Mouse (Mus musculus) small intestine, adult 10 weeks (tissue): Measurements from ENCODE around the gene St6galnac6. TPM values are rescaled to one million over a fixed set of nuclear protein-coding genes. Genes with fewer than 3 reads are reported as not detected.

Source experiments
- polyA plus RNA-seq: library from polyadenylated mRNA; stranded (reverse); fragments of 350-450 nt; fragmentation: Illumina TruSeq; extraction: RNeasy Lipid Tissue Mini Kit (QIAGEN cat#74804); gene quantifications from one replicate; pipeline ENCODE4 v1.2.3, GENCODE M21; 2014; ENCODE audit warnings: low replicate concordance

St6galnac6 gene
- 0.30 TPM for polyA plus RNA-seq

GRCm38 (mm10) chr2:32599409-32599808, at the start of gene St6galnac6:
St6galnac6 (plus strand) TSS chr2:32599709.

DNA sequence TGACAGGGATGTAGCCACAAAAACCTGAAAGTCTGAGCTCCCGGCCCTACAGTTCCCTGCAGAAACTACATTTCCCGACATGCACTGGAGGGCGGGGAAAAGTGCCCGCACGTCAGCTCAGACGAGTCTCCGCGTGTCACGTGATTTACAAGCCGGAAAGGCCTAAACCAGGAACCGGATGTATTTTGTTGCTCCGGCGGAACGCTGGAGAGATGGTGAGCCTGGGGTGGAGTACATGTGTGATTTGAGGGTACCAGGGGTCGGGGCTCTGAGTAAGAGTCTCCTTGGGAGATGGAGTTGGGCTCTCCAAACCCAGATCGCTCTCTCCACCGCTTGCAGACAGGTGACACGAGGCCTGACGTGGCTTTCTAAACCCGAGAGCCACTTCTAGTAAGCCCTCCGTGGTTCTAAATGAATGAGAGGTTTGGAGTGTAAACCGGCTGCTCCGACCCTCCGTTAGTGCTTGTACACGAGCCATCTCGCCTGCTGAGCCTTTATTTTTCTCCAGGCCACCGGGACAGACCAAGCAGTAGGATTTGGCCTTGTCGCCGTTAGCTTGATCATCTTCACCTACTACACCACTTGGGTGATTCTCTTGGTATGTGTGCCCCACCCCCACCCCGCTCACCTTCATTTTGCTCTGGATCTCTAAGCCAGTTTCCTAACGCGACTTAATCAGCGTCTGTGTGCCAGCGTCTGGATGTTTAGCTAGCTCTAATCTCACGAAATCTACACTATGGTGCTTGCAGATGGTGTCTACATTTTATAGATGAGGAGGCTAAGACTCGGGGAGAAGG, 28.6 kb upstream of the St6galnac6 start, which contains the start of gene Dpm2:
TSS of gene Dpm2 (plus strand) at position 161 of the 797 bp plus-strand sequence.

GRCm38 (mm10) chr2:32574497-32574896, 25.0 kb upstream of the St6galnac6 start, which contains the start of gene Pip5kl1:
Pip5kl1 (plus strand) TSS chr2:32574797.

DNA sequence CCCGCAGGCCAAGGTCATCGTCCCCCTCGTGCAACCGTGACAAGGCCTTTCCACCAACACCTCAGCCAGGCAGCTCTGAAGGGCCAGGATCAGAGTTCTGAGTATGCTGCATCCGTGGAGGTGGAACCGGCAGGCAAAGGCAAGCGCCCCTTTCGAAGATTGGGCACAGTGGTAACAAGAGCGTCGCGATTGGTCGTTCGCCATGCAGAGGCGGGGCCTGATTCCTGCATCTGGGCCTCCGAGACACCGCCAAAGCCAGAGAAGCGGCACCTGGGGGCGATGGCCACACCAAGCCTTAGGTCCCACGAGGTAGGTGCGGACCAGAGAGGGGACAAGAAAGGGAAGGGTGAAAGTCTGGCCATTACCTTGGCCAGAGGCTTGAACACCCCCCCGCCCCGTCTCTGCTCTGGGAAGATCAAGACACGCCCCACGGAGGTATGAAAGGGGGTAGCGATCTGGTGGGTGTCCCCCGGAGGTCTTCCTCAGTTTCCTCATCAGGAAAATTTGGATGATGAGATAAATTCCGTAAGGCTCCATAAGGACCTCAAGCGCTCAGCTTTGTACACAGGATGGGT, 23.8 kb upstream of the St6galnac6 start, which contains the start of gene 9430097D07Rik:
TSS of gene 9430097D07Rik (minus strand) at position 99 of the 575 bp plus-strand sequence.

DNA sequence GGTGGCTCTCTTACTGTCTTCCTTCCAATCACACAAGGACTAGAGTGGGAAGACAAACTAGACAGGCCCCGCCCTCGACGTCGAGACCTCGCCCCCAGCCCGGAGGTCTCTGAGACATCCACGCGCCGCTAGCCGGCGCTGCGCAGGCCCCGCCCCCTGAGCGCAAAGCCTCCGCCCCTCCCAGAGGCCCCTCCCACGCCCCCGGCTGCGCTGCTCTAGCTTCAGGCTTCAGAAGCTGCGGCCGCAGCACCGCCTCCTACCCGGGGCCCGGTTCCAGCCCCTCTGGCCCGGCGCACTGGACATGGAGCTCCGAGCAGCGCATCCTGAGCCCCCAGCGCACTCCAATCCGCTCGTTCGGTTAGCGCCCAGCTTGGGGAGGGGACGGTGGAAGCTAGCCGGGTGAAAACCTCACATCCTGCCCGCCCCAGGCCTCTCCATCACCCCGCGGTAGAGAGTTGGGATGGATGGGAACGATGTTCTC, 12.6 kb upstream of the St6galnac6 start, which contains the start of gene St6galnac4:
TSS of gene St6galnac4 (plus strand) at position 225 of the 481 bp plus-strand sequence.

GRCm38 (mm10) chr2:32621517-32621859, 22.0 kb downstream of the St6galnac6 start, which contains the start of gene Ak1:
Ak1 (plus strand) TSS chr2:32621758.

GRCm38 (mm10) chr2:32646379-32647056, 47.0 kb downstream of the St6galnac6 start, which contains the start of gene Eng:
Eng (plus strand) TSS chr2:32646595.

Other genes with a start within 250 kb of the St6galnac6 start
- gene Ciz1, start 247.4 kb upstream of the St6galnac6 start, polyA plus RNA-seq, result 9.2 TPM
- gene Dnm1, start 246.4 kb upstream of the St6galnac6 start, polyA plus RNA-seq, result 4.1 TPM
- gene 1110008P14Rik, start 217.8 kb upstream of the St6galnac6 start, polyA plus RNA-seq, result 0.52 TPM
- gene Lcn2, start 211.5 kb upstream of the St6galnac6 start, polyA plus RNA-seq, result not detected
- gene Ptges2, start 203.8 kb upstream of the St6galnac6 start, polyA plus RNA-seq, result 1.1 TPM
- 0.59 TPM for gene Naif1, start 149.3 kb upstream of the St6galnac6 start, polyA plus RNA-seq
- 2.0 TPM for gene Slc25a25, start 148.3 kb upstream of the St6galnac6 start, polyA plus RNA-seq
- gene Fam102a, start 64.4 kb upstream of the St6galnac6 start, polyA plus RNA-seq, result 15.2 TPM
- gene Dpm2, start 28.9 kb upstream of the St6galnac6 start, polyA plus RNA-seq, result 2.4 TPM
- gene Pip5kl1, start 24.9 kb upstream of the St6galnac6 start, polyA plus RNA-seq, result not detected
- not detected for gene 9430097D07Rik, start 24.0 kb upstream of the St6galnac6 start, polyA plus RNA-seq
- gene St6galnac4, start 12.6 kb upstream of the St6galnac6 start, polyA plus RNA-seq, result 0.59 TPM
- 0.33 TPM for gene Ak1, start 22.0 kb downstream of the St6galnac6 start, polyA plus RNA-seq
- 0.11 TPM for gene Eng, start 46.9 kb downstream of the St6galnac6 start, polyA plus RNA-seq
- not detected for gene Fpgs, start 104.4 kb downstream of the St6galnac6 start, polyA plus RNA-seq
- 31.9 TPM for gene Cdk9, start 113.4 kb downstream of the St6galnac6 start, polyA plus RNA-seq
- 0.19 TPM for gene Sh2d3c, start 121.3 kb downstream of the St6galnac6 start, polyA plus RNA-seq
- not detected for gene 6330409D20Rik, start 141.3 kb downstream of the St6galnac6 start, polyA plus RNA-seq
- 1.3 TPM for gene Tor2a, start 157.5 kb downstream of the St6galnac6 start, polyA plus RNA-seq
- 0.41 TPM for gene Ttc16, start 175.9 kb downstream of the St6galnac6 start, polyA plus RNA-seq
- gene Ptrh1, start 176.1 kb downstream of the St6galnac6 start, polyA plus RNA-seq, result 0.82 TPM
- gene Cfap157, start 184.7 kb downstream of the St6galnac6 start, polyA plus RNA-seq, result not detected
- gene Stxbp1, start 247.5 kb downstream of the St6galnac6 start, polyA plus RNA-seq, result 2.4 TPM